ENCODE assay signal across 20 mouse cellular contexts in genomic region chr11:74639628-74640027, GRCm38 (mm10). TPM values are rescaled to one million over a fixed set of nuclear protein-coding genes. Genes with fewer than 3 reads are reported as not detected.
DNase-seq lines count a peak whose midpoint lies in the region; ATAC-seq and TF ChIP-seq lines count a peak whose summit lies in the region.
"Had no signal": no experiment of that assay in that cellular context is flagged by ENCODE, and none has a peak within 500 bp of the region (broad histone marks: within the 10 kb centered on the region; RNA-seq: fewer than 3 reads in every experiment).

No protein-coding gene starts in this region.

- peaks cover 22% of the 10 kb centered on the region for H3K4me1 ChIP-seq in heart, postnatal 0 days (ENCODE audit: control insufficient read depth, insufficient read depth)
- peaks cover 26% of the 10 kb centered on the region for H3K4me1 ChIP-seq in limb, embryonic 15.5 days
- peaks cover 24% of the 10 kb centered on the region for H3K4me1 ChIP-seq in limb, embryonic 10.5 days

- peak overlapping the region; percentile 93 for H3K27ac ChIP-seq in heart, postnatal 0 days (ENCODE audit: low read depth)
- peak overlapping the region; percentile 93; the same call in 1 of the 2 replicates for H3K27ac ChIP-seq in limb, embryonic 15.5 days
- H3K27ac ChIP-seq in limb, embryonic 10.5 days, result no peak overlapping the region
- H3K27ac ChIP-seq: neural tube, embryonic 12.5 days had no signal

- WGBS in heart, postnatal 0 days, result 32% methylated on average over 1 of the region's 1 CpGs
- 50% methylated on average over 1 of the region's 1 CpGs for WGBS in limb, embryonic 15.5 days
- WGBS in limb, embryonic 10.5 days, result 87% methylated on average over 1 of the region's 1 CpGs

- DNase-seq in cerebellum, adult 9-10 months, result peak; percentile 34
- no peak for DNase-seq in heart, postnatal 0 days (ENCODE audit: low spot score)
- no peak for DNase-seq in heart, postnatal 25 days (ENCODE audit: low spot score)
- DNase-seq in limb, embryonic 10.5 days (ENCODE audit: low spot score), result no peak
- DNase-seq: cerebellum, postnatal 25 days; embryo, embryonic 11 days; gastrocnemius, postnatal 25 days; kidney, postnatal 25 days; liver had no signal

- no peak overlapping the region for H3K9ac ChIP-seq in heart, postnatal 0 days (replicated peaks; ENCODE audit: low read depth, low read length)
- H3K9ac ChIP-seq in limb, embryonic 15.5 days, result no peak overlapping the region

- H3K27me3 ChIP-seq in heart, postnatal 0 days (ENCODE audit: control insufficient read depth, insufficient read depth, low read length), result no peaks in the 10 kb centered on the region
- peaks cover 4% of the 10 kb centered on the region; the same call in 1 of the 2 replicates for H3K27me3 ChIP-seq in limb, embryonic 15.5 days
- peaks cover 53% of the 10 kb centered on the region for H3K27me3 ChIP-seq in limb, embryonic 10.5 days (ENCODE audit: low read depth, poor library complexity, severe bottlenecking)
- H3K27me3 ChIP-seq: Patski had no signal

- H3K9me3 ChIP-seq in heart, postnatal 0 days (replicated peaks; ENCODE audit: control insufficient read depth, low read length), result no peaks in the 10 kb centered on the region
- no peaks in the 10 kb centered on the region for H3K9me3 ChIP-seq in limb, embryonic 15.5 days
- no peaks in the 10 kb centered on the region for H3K9me3 ChIP-seq in limb, embryonic 10.5 days (replicated peaks)
- H3K9me3 ChIP-seq: forebrain, embryonic 12.5 days; heart, embryonic 10.5 days; midbrain, embryonic 13.5 days; neural tube, embryonic 12.5 days had no signal

- no peak overlapping the region for H3K4me3 ChIP-seq in heart, postnatal 0 days (ENCODE audit: low read depth, low read length)
- H3K4me3 ChIP-seq in limb, embryonic 15.5 days, result no peak overlapping the region
- H3K4me3 ChIP-seq in limb, embryonic 10.5 days, result no peak overlapping the region

- ATAC-seq in cerebellum, adult (ENCODE audit: insufficient number of reproducible peaks, low FRiP score, low TSS enrichment), result no peak
- no peak for ATAC-seq in heart, postnatal 0 days (ENCODE audit: insufficient read depth, low read depth)
- no peak for ATAC-seq in limb, embryonic 15.5 days (ENCODE audit: insufficient number of reproducible peaks, low FRiP score, low TSS enrichment, low read depth)
- 0 out of 2 replicates have a peak, but pooled peaks have one; percentile 5 for ATAC-seq in granulocyte monocyte progenitor cell, adult 5-6 weeks (replicated peaks; ENCODE audit: poor library complexity, severe bottlenecking)
- ATAC-seq in frontal cortex, adult (ENCODE audit: low TSS enrichment), result no peak
- ATAC-seq: CD4-positive, CD25-positive, alpha-beta regulatory T cell, adult 4 months; inflammation-experienced regulatory T-cells, adult 6 months had no signal

- no peak for TF ChIP-seq EP300 in heart, postnatal 0 days (IDR thresholded peaks at IDR 0.05; ENCODE audit: low read depth)

- intact Hi-C loops in heart, postnatal 25 days (cut with DNase I), result loop anchor here (2.0 to 5.0 kb wide), 2 partner anchors 129 to 203 kb away; no protein-coding TSS in a partner anchor

- TF ChIP-seq CTCF in heart, postnatal 0 days (IDR thresholded peaks at IDR 0.05; ENCODE audit: low read depth), result no peak

- no peaks in the 10 kb centered on the region for H3K36me3 ChIP-seq in heart, postnatal 0 days (replicated peaks; ENCODE audit: control insufficient read depth, insufficient read depth, low read length)
- H3K36me3 ChIP-seq in limb, embryonic 15.5 days, result no peaks in the 10 kb centered on the region
- no peaks in the 10 kb centered on the region for H3K36me3 ChIP-seq in limb, embryonic 10.5 days
- H3K36me3 ChIP-seq: forebrain, embryonic 12.5 days; heart, embryonic 10.5 days; midbrain, embryonic 13.5 days; neural tube, embryonic 12.5 days had no signal

- peak overlapping the region; percentile 91; the same call in 1 of the 2 replicates for H3K4me2 ChIP-seq in heart, postnatal 0 days (ENCODE audit: low read depth, low read length)
- no peak overlapping the region for H3K4me2 ChIP-seq in limb, embryonic 15.5 days

RNA-seq across cellular contexts. Expression of gene Cluh, which starts 9.7 kb away (rescaled TPM):
- 241 and 291 TPM in 2 replicates for total RNA-seq in heart, postnatal 0 days (2014; rRNA removed; ENCODE audit: low replicate concordance)
- polyA plus RNA-seq in heart, postnatal 0 days (2015; fragmentation: Nextera tagmentation; extraction: Ambion mirVana), result 52.7 and 61.4 TPM in 2 replicates
- total RNA-seq in heart, postnatal 25 days (2021), result 100 to 1,000 TPM; 208 to 227 TPM
- polyA plus RNA-seq in limb, embryonic 15.5 days (2015; fragmentation: Nextera tagmentation; extraction: Ambion mirVana), result 23.9 and 24.7 TPM in 2 replicates
- 32.8 and 36.6 TPM in 2 replicates for polyA plus RNA-seq in limb, embryonic 10.5 days (2016; fragmentation: Nextera tagmentation; extraction: Ambion mirVana)
- 63.8 and 74.4 TPM in 2 replicates for total RNA-seq in granulocyte monocyte progenitor cell, adult 5-6 weeks (2014; fragmentation: Nextera tagmentation)
- total RNA-seq in granulocyte monocyte progenitor cell, adult 5-6 weeks (2017), result 32.1 and 35.3 TPM in 2 replicates

RNA-seq across cellular contexts. Expression of gene Ccdc92b, which starts 20.2 kb away (rescaled TPM):
- 0.08 TPM in 1 of 2 replicates, not detected in the other for total RNA-seq in heart, postnatal 0 days (2014; rRNA removed; ENCODE audit: low replicate concordance)
- 0.49 and 0.63 TPM in 2 replicates for polyA plus RNA-seq in heart, postnatal 0 days (2015; fragmentation: Nextera tagmentation; extraction: Ambion mirVana)
- total RNA-seq in heart, postnatal 25 days (2021), result under 1 TPM; 0.47 to 0.59 TPM
- 0.25 and 0.31 TPM in 2 replicates for polyA plus RNA-seq in limb, embryonic 15.5 days (2015; fragmentation: Nextera tagmentation; extraction: Ambion mirVana)
- polyA plus RNA-seq in limb, embryonic 10.5 days (2016; fragmentation: Nextera tagmentation; extraction: Ambion mirVana), result 0.24 and 0.51 TPM in 2 replicates
- total RNA-seq in granulocyte monocyte progenitor cell, adult 5-6 weeks (2014; fragmentation: Nextera tagmentation), result not detected in 2 replicates
- not detected in 2 replicates for total RNA-seq in granulocyte monocyte progenitor cell, adult 5-6 weeks (2017)
- polyA plus RNA-seq: CD4-positive, CD25-positive, alpha-beta regulatory T cell, adult 4 months; inflammation-experienced regulatory T-cells, adult 6 months had no signal

RNA-seq across cellular contexts. Expression of gene Rap1gap2, which starts 28.9 kb away (rescaled TPM):
- total RNA-seq in heart, postnatal 0 days (2014; rRNA removed; ENCODE audit: low replicate concordance), result 16.5 and 34.4 TPM in 2 replicates
- 3.8 and 5.6 TPM in 2 replicates for polyA plus RNA-seq in heart, postnatal 0 days (2015; fragmentation: Nextera tagmentation; extraction: Ambion mirVana)
- 10 to 100 TPM; 85.8 to 86.8 TPM for total RNA-seq in heart, postnatal 25 days (2021)
- polyA plus RNA-seq in limb, embryonic 15.5 days (2015; fragmentation: Nextera tagmentation; extraction: Ambion mirVana), result 1.6 and 2.0 TPM in 2 replicates
- polyA plus RNA-seq in limb, embryonic 10.5 days (2016; fragmentation: Nextera tagmentation; extraction: Ambion mirVana), result 0.34 and 0.55 TPM in 2 replicates
- 1.1 and 3.2 TPM in 2 replicates for total RNA-seq in granulocyte monocyte progenitor cell, adult 5-6 weeks (2014; fragmentation: Nextera tagmentation)
- 0.78 and 0.82 TPM in 2 replicates for total RNA-seq in granulocyte monocyte progenitor cell, adult 5-6 weeks (2017)
